Mouse (Mus musculus): ENCODE measurements around the gene Apba1.

Apba1 gene

DNA sequence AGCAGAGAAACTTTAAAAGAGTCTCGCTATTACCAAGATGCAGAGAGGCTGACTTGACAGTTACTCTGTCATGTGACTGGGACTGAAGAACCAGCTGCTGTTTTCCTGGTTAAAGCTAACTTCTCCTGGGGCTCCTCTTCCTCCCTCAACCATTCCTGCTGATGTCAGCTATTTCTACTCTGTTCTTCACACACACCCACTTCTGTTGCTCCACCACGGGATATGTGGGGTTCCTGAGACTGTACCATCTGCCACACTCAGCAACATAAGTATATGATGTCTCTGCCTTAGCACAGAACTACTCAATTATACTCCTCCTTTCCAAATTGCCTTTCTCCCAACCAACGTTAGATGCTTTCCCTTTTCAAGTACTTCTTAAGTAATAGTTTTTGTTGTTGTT is 221.9 kb downstream of the Apba1 start:
- DNase-seq, result no peak

DNA sequence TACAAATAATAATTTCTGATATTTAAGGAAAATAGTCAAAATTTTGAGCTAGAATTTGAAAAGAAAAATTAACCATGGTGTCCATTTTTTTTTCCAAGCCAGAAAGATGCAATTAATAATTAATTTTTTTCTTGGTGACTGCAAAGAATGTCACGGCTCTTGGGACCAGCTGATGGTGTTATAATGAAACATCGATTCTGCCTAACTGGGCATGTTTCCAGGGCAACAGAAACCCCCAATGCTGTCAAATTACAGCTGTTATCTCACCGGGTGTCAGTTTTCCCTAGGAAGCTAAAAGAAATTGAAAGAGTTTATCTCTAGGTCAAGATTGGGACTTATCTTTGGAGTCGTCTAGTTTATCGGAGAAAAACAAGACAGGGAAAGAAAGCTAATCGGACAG is 225.5 kb downstream of the Apba1 start:
- no peak for DNase-seq

- no peak for DNase-seq
Observed at GRCm38 (mm10) chr19:23987291-23987690, 228.6 kb downstream of the Apba1 start.

DNA sequence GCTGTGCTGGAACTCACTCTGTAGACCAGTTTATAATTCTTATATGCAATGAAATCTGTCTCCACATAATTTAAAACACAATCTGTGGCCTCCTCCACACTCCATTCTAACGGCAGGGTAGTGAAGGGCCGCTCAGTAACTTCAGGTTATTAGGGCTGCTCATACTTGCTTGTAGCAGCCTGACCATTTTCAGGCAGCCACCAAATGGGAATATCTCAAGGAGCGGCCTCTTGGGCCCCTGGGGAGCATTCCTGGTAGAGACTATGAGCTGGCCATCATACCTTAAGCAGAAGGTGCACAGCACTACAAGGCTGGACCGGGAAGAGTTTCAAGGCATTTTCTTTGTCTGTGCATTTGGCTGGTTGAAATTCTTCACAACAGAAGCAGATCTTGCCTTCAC is 229.5 kb downstream of the Apba1 start:
- no peak for DNase-seq

GRCm38 (mm10) chr19:23995766-23996399 is 237.2 kb downstream of the Apba1 start:
- DNase-seq, result no peak

Data from embryo, embryonic 11 days (tissue).